Mouse (Mus musculus): ENCODE data around the gene G6pc3.

DNA sequence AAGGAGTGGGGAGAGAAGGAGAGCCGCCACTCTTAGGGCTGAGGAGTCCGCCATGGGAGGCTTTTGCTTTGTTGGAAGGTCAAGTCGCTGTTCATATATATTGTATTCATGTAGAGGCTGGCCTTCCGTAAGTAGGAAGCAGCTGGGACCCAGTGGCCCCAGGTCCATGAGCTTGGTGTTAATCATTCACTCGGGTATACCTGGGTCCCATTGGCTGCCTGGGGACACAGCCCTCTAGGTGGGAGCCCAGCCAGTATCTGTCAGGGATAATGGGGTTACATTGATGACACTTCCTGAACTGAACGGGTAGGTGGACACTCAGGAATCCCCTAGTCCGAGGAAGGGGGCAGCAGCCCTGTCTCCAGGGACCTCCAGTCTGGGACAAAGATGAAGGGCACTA, 47.1 kb upstream of the G6pc3 start:
- TF ChIP-seq CHD2 (IDR thresholded peaks at IDR 0.05; ENCODE audit: low read depth, low read length): no peak
- no peak for TF ChIP-seq MAFK (IDR thresholded peaks at IDR 0.05; ENCODE audit: insufficient read depth, low read depth, low read length)
- no peak for TF ChIP-seq ZC3H11A (IDR thresholded peaks at IDR 0.05; ENCODE audit: borderline replicate concordance, low read depth, low read length)
- TF ChIP-seq ZNF384 (IDR thresholded peaks at IDR 0.05; ENCODE audit: low read depth, low read length): no peak
- no peak for TF ChIP-seq HCFC1 (IDR thresholded peaks at IDR 0.05; ENCODE audit: borderline replicate concordance, insufficient read depth, low read length)
